Mouse (Mus musculus): ENCODE measurements around the gene Nsun6. TPM values are rescaled to one million over a fixed set of nuclear protein-coding genes. Genes with fewer than 3 reads are reported as not detected.
A peak's percentile ranks its signal among the peaks of the same experiment; 100 is the strongest.

The Nsun6 gene
- polyA plus RNA-seq, 1 experiment from 2014 or later, result 15.6 TPM

DNA sequence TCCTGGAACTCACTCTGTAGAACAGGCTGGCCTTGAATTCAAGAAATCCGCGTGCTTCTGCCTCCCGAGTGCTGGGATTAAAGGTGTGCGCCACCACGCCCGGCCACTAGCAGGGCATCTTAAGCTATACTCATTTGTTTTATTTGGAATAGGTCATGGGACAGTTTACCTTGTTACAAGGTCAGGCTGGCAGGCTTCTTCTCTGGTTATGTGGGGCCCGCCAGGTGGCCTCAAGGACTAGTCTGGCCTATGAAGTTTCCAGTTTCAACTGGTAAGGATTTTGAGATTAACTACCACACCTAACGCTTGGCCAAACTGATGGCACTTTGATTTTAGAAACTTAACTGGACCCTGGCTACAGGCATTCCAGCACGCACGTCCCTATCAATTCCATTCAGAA lies 373 bp downstream of the Nsun6 start:
- Histone ChIP-seq H3K9me3 (replicated peaks) (no peaks in the 10 kb centered on the region), H3K36me3 (peaks cover 22% of the 10 kb centered on the region), H3K27me3 (ENCODE audit: low read depth, poor library complexity, severe bottlenecking) (no peaks in the 10 kb centered on the region), H3K4me3 (peak overlapping the region; percentile 85), H3K4me1 (peaks cover 23% of the 10 kb centered on the region), H3K27ac (replicated peaks) (peak overlapping the region; percentile 99)
- 24% methylated on average over 10 of the region's 10 CpGs for WGBS
- DNase-seq (ENCODE audit: low spot score), result no peak

DNA sequence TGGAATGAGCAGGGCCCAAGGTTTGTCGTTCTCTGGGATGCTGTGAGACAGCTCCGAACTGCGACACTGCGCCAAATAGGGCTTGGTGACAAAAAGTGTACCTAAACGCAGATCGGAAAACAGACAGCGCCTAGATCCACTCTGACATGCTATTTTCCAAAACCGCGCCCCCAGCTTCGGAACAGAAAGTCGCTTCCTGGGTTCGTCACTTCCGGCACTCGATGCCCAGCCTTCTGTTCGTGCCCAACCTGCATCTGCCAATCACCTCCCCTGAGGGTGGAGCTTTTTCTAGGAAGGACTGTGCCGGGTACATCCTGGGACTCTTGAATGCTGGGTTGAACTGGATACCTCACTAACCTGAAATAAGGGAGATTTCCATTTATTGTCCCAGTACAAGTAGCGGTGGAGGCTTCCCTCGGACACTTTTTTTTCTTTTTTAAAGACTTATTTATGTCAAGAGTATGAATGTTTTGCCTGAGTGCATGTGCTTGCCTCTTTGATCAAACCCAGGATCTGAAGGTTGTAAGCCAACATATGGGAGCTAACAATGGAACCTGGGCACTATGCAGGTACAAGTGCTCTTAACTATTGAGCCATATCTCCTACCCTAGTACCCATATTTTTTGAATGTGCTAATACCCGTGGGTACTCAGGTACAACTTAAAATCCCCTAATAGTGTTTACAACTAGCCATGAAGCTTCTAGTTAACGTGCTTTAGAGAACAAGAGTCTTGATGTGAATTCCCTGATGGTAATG lies 5.6 kb downstream of the Nsun6 start, which contains the start of gene Arl5b:
TSS of gene Arl5b (plus strand) at position 279 of the 757 bp plus-strand sequence.
- H3K27me3 ChIP-seq (ENCODE audit: low read depth, poor library complexity, severe bottlenecking), result no peaks in the 10 kb centered on the region
- H3K9me3 ChIP-seq (replicated peaks), result no peaks in the 10 kb centered on the region
- H3K4me1 ChIP-seq, result peaks cover 16% of the 10 kb centered on the region
- H3K27ac ChIP-seq (replicated peaks), result peak within 1 kb of the TSS; percentile 79
- H3K36me3 ChIP-seq, result peaks cover 15% of the 10 kb centered on the region
- peak within 1 kb of the TSS; percentile 69 for H3K4me3 ChIP-seq
- DNase-seq (ENCODE audit: low spot score), result peak; percentile 88
- WGBS, result 8% methylated on average over 20 of the region's 20 CpGs

GRCm38 (mm10) chr2:15040326-15040725 lies 14.5 kb downstream of the Nsun6 start:
- Histone ChIP-seq H3K4me3 (no peak overlapping the region), H3K4me1 (no peaks in the 10 kb centered on the region), H3K9me3 (replicated peaks) (no peaks in the 10 kb centered on the region), H3K27ac (replicated peaks) (no peak overlapping the region), H3K27me3 (ENCODE audit: low read depth, poor library complexity, severe bottlenecking) (no peaks in the 10 kb centered on the region), H3K36me3 (peaks cover 30% of the 10 kb centered on the region)
- peak; percentile 21 for DNase-seq (ENCODE audit: low spot score)
- WGBS, result 61% methylated on average over 5 of the region's 5 CpGs

DNA sequence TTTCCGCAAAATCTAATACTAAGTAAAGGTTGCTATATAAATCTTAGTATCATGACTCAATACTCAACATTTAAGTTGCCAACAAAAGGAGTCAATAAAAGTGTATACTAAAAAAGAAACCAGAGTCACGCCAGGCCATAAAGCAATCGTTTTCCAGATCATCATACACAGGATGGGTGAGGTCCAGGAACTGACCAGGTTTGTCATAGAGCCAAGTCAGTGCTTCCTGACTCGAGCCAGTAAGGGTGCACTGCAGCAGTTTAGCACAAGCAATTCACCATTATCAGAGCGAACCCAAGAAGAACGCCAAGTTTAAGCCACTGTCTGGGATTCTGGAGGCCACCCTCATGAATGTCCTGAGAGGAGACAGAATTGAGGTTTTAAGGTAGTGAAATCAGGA lies 16.2 kb downstream of the Nsun6 start:
- H3K27ac ChIP-seq (replicated peaks), result no peak overlapping the region
- 94% methylated on average over 6 of the region's 6 CpGs for WGBS

GRCm38 (mm10) chr2:15027816-15028215 lies 27.1 kb downstream of the Nsun6 start:
- no peak overlapping the region for H3K27ac ChIP-seq (replicated peaks)
- no peaks in the 10 kb centered on the region for H3K4me1 ChIP-seq
- no peaks in the 10 kb centered on the region for H3K9me3 ChIP-seq (replicated peaks)
- DNase-seq (ENCODE audit: low spot score), result no peak
- WGBS, result 91% methylated on average over 1 of the region's 1 CpGs
- peaks cover 19% of the 10 kb centered on the region for H3K36me3 ChIP-seq
- no peak overlapping the region for H3K4me3 ChIP-seq
- no peaks in the 10 kb centered on the region for H3K27me3 ChIP-seq (ENCODE audit: low read depth, poor library complexity, severe bottlenecking)

More for the DNA sequence above, 16.2 kb downstream of the Nsun6 start:
- Histone ChIP-seq H3K27me3 (ENCODE audit: low read depth, poor library complexity, severe bottlenecking) (no peaks in the 10 kb centered on the region), H3K4me3 (no peak overlapping the region), H3K4me1 (no peaks in the 10 kb centered on the region), H3K36me3 (peaks cover 27% of the 10 kb centered on the region), H3K9me3 (replicated peaks) (no peaks in the 10 kb centered on the region)
- DNase-seq (ENCODE audit: low spot score), result no peak

GRCm38 (mm10) chr2:15026817-15027216 lies 28.1 kb downstream of the Nsun6 start:
- DNase-seq (ENCODE audit: low spot score), result no peak
- Histone ChIP-seq H3K36me3 (peaks cover 16% of the 10 kb centered on the region), H3K27ac (replicated peaks) (no peak overlapping the region), H3K9me3 (replicated peaks) (no peaks in the 10 kb centered on the region), H3K27me3 (ENCODE audit: low read depth, poor library complexity, severe bottlenecking) (no peaks in the 10 kb centered on the region), H3K4me1 (no peaks in the 10 kb centered on the region), H3K4me3 (no peak overlapping the region)
- WGBS, result 94% methylated on average over 3 of the region's 3 CpGs

DNA sequence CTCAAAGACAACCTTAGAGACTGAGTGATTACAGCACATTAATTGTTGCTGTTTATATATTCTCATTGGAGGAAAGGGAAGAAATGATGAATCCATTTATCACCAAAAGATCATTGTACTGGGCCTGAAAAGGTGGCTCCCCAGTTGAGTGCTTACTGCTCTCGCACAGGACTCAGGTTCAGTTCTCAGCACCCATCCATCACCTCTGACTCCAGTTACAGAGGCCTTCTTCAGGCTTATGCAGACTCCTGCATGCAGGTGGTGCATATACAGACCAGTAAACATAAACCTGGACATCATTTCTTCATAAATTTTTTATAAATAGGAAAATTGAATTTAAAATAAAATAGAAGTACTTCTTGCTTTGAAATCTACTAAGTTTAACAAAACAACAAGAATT lies 46.8 kb downstream of the Nsun6 start:
- no peaks in the 10 kb centered on the region for H3K4me1 ChIP-seq
- H3K36me3 ChIP-seq, result peaks cover 46% of the 10 kb centered on the region
- no peaks in the 10 kb centered on the region for H3K27me3 ChIP-seq (ENCODE audit: low read depth, poor library complexity, severe bottlenecking)
- H3K4me3 ChIP-seq, result no peak overlapping the region
- whole genome bisulfite sequencing, result 89% methylated on average over 1 of the region's 1 CpGs
- no peak for DNase-seq (ENCODE audit: low spot score)
- no peak overlapping the region for H3K27ac ChIP-seq (replicated peaks)
- H3K9me3 ChIP-seq (replicated peaks), result no peaks in the 10 kb centered on the region

DNA sequence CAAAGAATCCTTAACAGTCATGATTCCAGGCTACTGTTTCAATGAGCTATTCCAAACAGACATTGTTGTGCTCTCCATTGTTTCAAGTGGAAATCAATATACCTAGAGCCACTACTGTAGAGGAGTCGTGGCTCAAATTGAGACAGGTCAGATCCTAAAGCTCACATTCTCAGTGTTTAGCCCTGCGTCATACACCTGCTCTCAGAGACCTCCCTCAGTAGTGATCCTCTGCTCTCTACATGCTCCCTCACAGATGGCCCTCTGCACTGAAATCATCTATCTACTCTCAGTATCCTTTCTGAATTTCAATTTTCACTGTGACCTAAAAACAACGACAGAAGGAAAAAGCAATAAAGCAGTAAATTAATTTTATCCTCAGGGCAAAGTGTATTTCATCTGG lies 47.3 kb downstream of the Nsun6 start:
- H3K9me3 ChIP-seq (replicated peaks), result no peaks in the 10 kb centered on the region
- H3K4me3 ChIP-seq, result no peak overlapping the region
- no peaks in the 10 kb centered on the region for H3K4me1 ChIP-seq
- H3K27me3 ChIP-seq (ENCODE audit: low read depth, poor library complexity, severe bottlenecking), result no peaks in the 10 kb centered on the region
- H3K36me3 ChIP-seq, result peaks cover 45% of the 10 kb centered on the region
- DNase-seq (ENCODE audit: low spot score), result no peak
- H3K27ac ChIP-seq (replicated peaks), result no peak overlapping the region
- WGBS, result 83% methylated on average over 3 of the region's 3 CpGs

GRCm38 (mm10) chr2:14997836-14998235 lies 57.0 kb downstream of the Nsun6 start:
- DNase-seq (ENCODE audit: low spot score), result no peak
- no peak overlapping the region for H3K4me3 ChIP-seq
- peaks cover 18% of the 10 kb centered on the region for H3K36me3 ChIP-seq
- no peak overlapping the region for H3K27ac ChIP-seq (replicated peaks)
- no peaks in the 10 kb centered on the region for H3K4me1 ChIP-seq
- H3K27me3 ChIP-seq (ENCODE audit: low read depth, poor library complexity, severe bottlenecking), result no peaks in the 10 kb centered on the region
- WGBS, result 90% methylated on average over 5 of the region's 5 CpGs
- H3K9me3 ChIP-seq (replicated peaks), result no peaks in the 10 kb centered on the region

DNA sequence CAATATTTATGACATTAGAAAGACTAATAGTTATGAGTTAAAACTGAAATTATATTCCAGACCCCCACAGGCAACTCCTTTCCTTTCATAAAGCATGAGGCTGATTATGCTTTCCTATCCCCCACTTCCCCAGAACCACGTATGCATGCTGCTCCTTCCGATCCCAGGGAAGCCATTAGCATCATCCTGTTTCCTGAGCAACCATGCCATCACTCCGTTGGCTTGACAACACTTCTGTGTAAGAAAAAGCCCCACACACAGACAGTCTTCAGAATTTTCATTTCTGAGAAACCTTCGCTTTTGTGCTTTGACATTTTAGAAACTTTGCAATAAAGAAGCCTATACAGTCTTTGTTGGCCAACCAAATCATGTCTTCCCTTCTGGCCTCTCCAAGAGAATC lies 58.8 kb downstream of the Nsun6 start:
- Histone ChIP-seq H3K27me3 (ENCODE audit: low read depth, poor library complexity, severe bottlenecking) (no peaks in the 10 kb centered on the region), H3K36me3 (peaks cover 25% of the 10 kb centered on the region), H3K9me3 (replicated peaks) (no peaks in the 10 kb centered on the region), H3K4me3 (no peak overlapping the region), H3K4me1 (no peaks in the 10 kb centered on the region), H3K27ac (replicated peaks) (no peak overlapping the region)
- 87% methylated on average over 4 of the region's 4 CpGs for WGBS
- no peak for DNase-seq (ENCODE audit: low spot score)

DNA sequence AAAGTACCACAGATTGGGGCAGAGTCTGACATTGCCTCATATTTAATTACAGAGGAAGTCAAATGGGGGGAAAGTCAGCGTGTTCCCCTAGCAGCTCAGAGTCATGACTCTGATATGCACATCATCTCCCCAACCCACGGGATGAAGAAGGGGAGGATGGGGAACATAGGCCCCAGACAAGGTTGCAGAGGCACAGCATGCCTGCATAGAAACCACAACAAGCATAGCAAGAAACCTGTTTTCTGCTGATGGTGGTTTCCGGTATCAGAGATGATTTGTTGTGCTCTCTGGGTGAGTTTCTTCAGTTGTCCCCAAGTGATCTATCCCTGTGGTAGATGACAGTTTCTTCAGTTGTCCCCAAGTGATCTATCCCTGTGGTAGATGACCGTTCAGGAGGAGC lies 62.3 kb downstream of the Nsun6 start:
- Histone ChIP-seq H3K4me1 (no peaks in the 10 kb centered on the region), H3K4me3 (no peak overlapping the region), H3K27ac (replicated peaks) (no peak overlapping the region), H3K27me3 (ENCODE audit: low read depth, poor library complexity, severe bottlenecking) (no peaks in the 10 kb centered on the region), H3K9me3 (replicated peaks) (no peaks in the 10 kb centered on the region), H3K36me3 (peaks cover 25% of the 10 kb centered on the region)
- no peak for DNase-seq (ENCODE audit: low spot score)
- 93% methylated on average over 4 of the region's 4 CpGs for WGBS

DNA sequence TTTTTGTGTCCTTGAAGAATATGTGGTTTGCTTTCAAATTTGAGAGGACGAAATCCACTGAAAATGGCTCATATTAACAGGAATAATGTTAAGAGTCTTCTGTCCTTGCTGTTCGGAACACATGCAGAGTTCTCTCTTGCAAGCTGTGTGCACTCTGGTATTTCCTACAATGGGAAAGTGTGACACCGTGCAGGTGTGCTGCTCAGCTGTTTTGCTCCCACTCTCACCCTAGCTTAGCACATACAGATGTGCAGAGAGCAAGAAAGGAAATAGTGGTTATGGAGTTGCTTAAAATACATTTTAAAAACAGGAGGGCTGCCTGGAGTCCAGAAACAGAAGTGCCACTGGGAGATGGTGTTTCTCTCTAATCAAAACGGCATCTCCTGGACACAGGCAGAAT lies 65.5 kb downstream of the Nsun6 start:
- Histone ChIP-seq H3K4me3 (no peak overlapping the region), H3K27me3 (ENCODE audit: low read depth, poor library complexity, severe bottlenecking) (no peaks in the 10 kb centered on the region), H3K4me1 (no peaks in the 10 kb centered on the region), H3K27ac (replicated peaks) (no peak overlapping the region), H3K9me3 (replicated peaks) (no peaks in the 10 kb centered on the region), H3K36me3 (peaks cover 15% of the 10 kb centered on the region)
- DNase-seq (ENCODE audit: low spot score), result no peak
- WGBS, result 90% methylated on average over 4 of the region's 4 CpGs

DNA sequence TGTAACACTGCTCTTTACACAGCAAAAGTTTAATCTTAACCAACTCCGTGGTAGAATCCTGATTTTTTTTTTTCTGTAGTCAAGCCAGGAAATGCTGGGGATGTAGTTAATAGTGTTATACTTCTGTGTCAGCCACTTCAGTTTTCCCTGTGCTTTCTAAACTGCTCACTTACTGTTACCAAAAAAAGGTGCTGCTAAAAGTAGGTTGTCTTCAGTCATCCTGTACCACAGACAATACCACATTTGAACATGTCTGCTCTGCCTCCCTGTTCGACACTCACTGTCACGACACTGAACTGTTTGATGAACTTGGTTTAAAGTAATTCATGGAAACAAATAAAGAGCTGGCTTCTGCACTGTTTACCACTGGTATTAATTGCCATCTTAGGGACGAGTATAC lies 66.4 kb downstream of the Nsun6 start:
- no peak for DNase-seq (ENCODE audit: low spot score)
- no peaks in the 10 kb centered on the region for H3K4me1 ChIP-seq
- no peaks in the 10 kb centered on the region for H3K27me3 ChIP-seq (ENCODE audit: low read depth, poor library complexity, severe bottlenecking)
- peaks cover 15% of the 10 kb centered on the region for H3K36me3 ChIP-seq
- 91% methylated on average over 4 of the region's 4 CpGs for WGBS
- H3K9me3 ChIP-seq (replicated peaks), result no peaks in the 10 kb centered on the region
- no peak overlapping the region for H3K4me3 ChIP-seq
- H3K27ac ChIP-seq (replicated peaks), result no peak overlapping the region

Measured in midbrain, embryonic 10.5 days (tissue).